Mouse (Mus musculus) MN1 (cell line): ENCODE results near the gene Cep68.

Source experiments
- DNase-seq: peaks from one replicate; pipeline ENCODE4 v3.0.0-alpha.2; 2016; ENCODE audit warnings: low spot score

Gene Cep68

DNA sequence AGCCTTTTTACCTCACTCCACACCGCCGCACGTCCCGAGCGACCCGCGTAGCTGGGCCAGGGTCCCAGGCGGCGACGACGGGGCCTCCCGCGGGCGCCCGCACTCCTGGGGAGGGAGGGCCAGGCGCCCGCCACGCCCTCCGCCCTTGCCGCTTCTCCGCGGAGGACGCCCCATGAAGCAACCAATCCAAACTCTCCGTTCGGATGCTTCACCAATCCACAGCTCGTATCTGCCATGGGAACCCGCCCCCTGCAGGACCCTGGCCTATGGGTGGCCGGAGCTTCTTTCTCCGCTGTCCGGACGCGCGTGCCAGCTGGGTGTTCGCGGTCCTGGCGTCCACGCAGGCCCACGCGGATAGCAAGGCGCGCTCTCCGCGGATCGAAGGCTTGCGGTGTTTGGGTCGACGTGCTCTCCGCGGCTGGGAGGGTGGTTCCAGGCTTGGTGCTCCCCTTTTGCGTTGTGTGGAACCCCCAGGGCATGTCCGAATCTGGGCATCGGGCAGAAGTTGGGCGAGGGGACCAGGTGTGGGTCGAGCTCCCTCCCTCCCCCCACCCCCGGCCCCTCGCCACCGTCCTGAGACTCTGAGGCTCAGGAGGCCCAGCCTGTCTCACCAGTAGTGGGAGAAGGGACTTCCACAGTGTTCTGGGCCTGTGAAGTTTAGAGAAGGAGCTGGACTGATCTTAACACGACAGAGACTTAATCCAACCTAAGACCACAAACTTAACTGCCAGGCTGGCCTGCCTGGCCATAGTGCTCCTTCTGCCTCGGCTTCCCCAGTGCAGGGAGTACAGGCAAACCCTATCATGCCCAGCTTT is at the start of gene Cep68:
Cep68 (minus strand) TSS at position 134 of the 815 bp plus-strand sequence.
- peak; percentile 99 for DNase-seq

DNA sequence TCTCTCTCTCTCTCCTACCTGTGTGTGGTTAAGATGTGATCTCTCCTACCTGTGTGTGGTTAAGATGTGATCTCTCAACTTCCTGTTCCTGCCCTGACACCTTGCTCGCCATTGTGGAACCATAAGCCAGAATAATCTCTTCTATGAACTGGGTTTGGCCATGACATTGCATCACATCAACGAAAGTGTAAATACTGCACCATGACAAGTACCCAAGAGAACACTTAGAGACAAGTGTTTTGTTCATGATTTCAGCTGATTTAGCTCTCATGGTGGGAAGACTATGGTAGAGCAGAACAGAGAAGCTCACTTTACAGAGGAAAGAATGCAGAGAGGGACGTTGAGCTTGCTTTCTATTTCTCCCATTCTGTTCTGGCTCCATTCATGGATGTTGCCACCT is 35.2 kb upstream of the Cep68 start:
- no peak for DNase-seq

DNA sequence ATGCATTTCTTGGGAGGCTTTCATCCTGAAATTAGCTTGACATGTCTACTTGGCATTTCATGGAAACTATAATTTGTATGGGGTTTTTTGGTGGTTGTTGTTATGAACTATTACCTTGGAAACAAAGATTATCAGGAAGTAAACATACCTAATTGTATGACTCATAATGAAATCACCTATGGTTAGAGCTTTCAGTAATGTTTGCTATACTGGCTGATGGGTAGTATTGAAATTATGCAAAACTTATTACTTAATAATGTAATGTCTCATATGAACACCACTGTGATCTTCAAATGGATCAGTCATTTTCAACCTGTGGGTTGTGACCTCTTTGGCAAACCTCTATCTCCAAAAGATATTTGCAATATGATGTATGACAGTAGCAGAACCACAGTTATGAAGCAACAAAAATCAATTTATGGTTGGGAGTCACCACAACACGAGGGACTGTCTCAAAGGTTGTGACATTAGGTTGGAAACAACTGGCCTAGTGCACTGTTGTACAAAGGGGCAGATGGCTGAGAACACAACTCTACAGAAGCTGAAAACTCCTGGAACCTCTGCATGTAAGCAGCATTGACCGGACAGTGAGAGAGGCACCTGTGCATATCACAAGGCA is 33.5 kb upstream of the Cep68 start:
- DNase-seq, result no peak

DNA sequence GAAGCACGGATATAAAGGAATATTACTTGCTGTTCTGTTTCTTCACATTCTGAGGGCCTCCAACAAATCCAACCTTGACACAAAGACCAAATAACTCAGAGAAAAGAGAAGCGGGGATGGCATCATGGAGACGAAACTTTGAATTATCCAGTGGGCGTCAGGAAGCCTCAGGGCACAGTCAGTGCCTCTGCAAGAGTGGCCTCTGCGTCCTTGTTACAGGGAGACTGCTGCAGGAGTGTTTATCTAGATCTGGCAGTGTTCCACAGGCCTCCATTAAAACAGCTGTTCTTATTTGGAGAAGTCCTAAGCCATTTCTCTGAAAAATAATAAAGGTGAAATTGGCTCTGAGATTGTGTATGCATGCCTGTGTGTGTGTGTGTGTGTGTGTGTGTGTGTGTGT is 31.8 kb upstream of the Cep68 start:
- DNase-seq, result peak; percentile 67

DNA sequence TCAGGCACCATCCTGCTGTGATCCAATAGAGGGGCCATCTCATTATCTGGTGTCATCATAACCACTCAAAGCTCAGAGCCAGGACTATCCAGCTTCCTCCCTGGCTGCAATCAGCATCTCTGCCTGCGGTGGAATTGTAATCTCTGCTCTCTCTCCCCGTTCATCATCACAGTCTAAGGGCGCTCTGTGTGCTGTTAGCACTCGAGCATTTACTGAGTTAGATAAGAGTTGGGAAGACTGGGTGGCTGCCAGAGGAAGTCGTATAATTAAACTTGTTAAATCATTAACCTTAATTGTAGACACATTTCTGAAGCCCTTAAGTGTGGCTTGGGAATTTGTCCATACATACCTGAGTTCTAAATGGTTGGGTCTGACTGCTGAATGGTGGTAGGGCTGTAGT is 29.5 kb upstream of the Cep68 start:
- no peak for DNase-seq

DNA sequence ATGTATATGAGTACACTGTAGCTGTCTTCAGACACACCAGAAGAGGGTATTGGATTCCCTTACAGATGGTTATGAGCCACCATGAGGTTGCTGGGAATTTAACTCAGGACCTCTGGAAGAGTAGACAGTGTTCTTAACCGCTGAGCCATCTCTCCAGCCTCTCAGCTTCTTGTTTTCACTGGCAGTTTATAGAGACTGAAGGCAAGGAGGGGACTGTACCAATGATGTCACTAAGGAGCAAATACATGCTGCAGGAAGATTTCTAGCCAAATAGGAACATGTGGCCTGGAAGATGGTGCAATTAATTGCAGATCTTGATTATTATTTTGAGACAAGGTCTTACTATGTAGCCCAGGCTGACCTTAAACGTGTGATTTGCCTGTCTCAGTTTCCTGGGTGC is 27.9 kb upstream of the Cep68 start:
- no peak for DNase-seq

DNA sequence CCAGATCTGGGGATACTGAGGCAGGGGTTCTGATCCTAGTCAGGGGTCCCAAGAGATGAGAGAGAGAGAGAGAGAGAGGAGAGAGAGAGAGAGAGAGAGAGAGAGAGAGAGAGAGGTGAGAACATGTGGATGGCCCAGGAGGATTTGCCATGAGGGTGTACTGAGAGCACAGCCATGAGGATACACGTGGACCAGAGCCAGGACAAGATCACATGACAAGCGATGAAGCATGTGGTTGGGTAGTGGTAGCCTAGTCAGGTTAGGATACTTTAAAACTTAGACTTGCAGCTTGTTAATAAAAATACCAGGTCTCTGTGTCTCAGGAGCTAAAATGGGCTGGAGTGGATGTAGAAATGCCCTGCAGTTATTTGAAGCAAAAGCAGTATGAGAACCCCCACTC is 26.7 kb upstream of the Cep68 start:
- no peak for DNase-seq

DNA sequence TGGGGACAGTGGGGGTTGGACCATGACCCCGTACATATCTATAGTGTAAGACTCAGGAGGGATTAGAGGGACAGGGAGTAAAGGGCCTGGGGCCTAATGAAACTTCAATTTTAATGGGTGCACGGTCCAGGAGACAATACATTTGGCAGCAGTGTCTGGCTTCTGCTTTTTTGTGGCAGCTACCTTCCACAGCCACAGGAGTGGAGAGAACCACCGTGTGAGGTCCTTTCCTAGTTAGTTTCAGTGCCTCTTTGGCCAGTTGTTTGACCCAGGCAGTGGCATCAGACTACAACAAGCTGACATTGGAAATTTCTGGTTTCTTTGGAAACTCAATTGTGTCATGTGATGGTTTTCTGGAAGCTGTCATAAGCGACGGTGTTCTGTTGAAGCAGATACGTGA is 20.7 kb upstream of the Cep68 start:
- no peak for DNase-seq

DNA sequence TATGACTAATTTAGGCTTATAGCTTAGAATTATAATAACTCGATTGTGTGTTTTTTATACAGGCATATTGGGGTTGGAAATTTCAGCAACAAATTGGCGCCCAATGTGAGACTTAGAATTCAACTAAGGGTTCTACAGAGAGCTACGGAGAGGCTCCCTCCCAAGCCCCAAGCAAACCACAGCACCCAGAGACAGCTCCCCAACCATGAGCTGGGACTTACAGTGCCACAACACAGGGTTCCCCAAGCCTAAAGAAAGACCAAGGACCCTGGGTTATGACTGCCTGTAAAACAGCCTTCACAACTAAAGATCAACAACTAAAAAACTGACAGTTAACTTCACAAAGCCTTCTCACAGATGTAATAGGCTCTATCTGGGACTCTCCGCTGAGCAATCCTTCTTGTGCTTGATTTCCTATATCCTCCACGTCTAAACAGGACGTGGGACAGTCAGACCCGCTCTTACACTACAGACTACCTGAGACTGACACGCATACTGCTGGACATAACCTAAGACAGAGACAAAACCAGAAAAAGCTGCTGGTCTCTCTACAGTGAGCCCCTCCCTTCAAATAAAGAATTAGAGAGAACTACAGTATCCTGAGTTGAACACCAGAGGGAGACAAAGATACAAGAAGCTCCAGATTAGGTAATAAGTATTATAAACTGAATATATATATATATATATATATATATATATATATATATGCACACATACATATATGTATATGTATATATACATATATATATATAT is 13.6 kb upstream of the Cep68 start:
- DNase-seq, result peak; percentile 74

DNA sequence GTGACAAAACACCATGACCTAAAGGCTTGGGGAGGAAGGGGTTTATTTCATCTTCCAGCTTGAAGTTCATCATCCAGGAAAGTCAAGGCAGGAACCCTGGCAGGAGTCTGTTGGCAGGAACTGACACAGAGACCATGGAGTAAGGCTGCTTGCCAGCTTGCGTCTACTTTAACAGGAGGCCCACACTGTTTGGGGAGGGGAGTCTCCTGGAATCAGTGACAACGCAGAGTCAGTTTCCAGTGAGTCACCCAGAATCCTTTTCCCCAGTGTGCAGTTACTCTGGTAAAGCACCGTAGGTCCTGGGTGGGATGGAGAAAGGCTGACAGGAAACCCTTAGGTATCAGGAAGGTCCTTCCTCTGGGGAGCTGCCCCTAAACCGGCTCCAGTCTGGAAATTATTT is 5.6 kb upstream of the Cep68 start:
- DNase-seq, result no peak

DNA sequence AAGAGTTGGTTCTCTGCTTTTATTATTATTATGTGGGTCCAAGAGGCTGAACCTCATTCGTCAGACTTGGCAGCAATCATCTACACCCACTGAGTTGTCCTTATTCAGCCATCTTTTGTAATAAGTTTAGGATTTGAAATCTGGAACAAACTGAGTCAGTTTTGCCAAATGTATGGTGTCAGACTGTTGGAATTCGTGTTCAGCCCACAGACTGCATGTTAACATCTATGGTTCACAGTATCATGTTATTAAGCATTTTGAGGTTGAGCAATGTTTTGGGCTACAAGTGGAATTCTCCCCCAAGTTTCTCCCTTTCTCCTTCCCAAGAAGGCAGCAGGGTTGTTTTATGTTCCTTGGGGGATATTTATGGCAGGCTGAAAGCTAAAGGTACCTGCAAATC is 3.9 kb upstream of the Cep68 start:
- DNase-seq, result no peak

DNA sequence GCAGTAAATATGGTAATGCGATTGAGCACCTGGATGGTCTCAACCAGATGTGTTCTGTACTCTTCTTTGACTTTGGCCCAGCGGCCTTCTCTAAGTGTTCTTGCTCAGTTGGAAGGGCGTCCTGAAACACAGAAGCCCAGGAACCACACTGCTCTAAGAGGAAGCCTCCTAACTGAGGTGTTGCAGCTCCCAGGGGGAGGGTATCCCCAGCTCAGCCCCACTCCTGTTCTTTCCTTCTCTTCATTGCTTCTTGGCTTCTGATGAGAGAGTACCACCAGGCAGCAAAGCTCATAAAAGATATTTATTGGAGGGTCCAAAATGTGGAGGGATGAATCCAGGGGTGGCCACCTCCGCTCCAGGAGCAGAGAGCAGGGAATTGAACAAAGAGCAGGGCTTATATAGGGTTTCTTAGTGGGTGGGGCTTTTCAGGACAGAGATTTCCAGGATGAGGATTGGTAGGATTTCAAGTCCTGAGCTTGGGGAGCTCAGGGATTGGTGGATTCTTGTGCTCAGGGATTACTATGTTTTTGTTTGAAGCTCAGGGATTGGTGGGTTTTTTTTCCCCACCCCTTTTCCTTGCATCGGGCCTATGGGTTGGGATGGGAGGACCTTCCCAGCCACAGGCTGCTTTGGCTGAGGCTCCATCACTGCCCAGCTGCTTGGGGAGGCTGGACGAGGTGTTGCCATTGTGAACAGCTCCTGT is 1.4 kb upstream of the Cep68 start:
- DNase-seq, result no peak

DNA sequence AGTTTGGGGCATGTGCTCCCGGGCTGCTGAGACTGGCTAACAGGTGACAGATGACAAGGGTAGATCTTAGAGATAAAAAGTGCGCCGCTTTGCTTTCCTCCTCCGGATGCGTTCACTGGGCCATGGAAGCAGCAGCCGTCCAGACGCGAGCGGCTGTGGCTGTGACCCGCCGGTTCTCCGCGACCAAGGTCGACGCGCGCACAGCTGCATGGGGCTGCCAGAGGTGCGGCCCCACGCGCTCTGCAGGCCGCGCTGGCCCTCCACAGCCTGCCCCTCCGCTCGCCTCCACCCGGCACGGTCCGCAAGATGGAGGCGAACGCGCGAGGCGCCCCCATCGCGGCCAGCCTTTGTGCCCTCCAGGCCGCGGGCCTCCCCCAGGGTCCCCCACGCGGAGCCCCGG is 389 bp downstream of the Cep68 start:
- DNase-seq, result peak; percentile 70

DNA sequence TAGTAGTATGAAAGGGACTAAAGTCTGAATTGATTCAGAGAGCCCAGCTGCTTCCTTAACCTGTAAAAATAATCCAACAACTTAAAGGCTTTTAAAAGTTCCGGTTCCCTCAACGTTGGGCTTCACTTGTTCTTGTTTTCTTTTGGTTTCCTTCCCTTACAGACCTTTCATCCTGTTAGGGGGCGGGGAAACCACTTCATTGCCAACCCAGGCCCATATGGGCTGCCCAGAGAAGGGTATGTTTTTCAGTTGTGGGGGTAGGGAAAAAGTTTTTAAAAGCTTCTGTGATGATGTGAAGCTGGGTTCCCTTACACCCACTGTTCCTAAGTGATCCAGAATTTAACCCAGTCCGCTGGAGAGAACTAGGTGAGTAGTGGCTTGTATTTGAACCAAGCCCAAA is 952 bp downstream of the Cep68 start:
- DNase-seq, result no peak

DNA sequence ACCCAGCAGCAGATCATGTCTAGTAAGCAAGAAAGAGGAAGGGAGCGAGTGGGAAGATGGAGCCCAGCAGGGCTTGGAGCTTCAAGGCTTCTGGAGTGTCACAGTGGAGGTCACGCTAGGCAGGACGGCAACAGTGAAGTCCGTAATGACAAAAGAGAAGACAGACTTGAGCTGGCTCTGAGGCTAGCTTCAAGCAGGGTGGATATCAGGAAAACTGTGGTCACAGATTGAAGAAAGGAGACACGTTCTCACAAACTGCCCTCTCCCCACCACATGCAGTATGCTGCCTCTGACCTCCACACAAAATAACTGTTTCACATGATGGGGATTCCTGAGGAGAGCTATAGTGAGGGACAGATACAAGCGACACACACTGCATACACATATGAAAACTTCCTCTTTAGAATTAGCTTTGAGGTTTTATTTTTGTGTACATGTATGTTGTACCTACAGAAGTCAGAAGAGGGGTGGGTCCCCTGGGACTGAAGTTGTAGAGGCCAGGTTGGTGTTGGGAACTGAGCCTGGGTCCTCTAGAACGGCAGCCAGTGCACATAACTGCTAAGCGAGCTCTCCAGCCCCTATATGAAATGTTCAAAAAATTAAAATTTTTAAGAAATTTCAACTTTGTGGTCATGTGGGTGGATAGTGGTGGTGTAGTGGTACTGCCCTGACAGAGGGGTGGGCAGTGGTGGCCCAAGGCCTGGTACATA is 1.9 kb downstream of the Cep68 start:
- no peak for DNase-seq

DNA sequence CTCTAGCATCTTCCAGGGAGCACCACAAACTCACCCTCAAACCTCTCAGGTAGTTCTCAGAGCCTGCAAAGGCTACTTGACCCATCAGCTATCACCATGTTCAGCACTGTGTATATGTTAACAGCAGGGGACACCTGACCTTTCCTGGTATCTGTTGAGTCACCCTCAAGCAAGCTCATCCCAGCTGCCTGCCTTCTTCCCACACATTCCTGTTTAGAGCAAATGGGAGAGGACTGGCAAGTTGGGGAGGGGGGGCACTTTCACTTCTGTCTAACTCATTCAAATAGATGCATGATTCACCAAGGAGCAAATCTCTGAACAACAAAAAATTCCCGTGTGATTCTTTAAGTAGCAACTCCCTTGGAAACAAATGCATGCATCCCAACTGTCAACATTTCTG is 2.6 kb downstream of the Cep68 start:
- DNase-seq, result no peak

DNA sequence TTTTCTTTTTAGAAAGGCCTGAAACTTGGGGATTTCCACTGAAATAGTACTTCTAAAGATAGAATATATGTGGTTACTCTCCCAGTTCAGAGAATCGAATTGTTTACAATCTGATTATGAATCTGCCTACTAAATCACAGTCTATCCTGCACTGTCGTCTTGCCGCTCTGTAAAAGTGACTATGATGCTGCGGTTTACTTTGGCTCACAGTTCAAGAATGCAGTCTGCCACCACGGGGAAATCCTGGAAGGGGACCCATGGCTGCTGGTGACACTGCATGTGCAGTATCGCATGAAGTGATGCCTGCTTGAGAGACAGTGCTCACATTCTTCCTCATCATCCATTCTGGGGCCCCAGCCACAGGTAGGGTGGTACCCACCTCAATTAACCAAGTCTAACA is 3.9 kb downstream of the Cep68 start:
- DNase-seq, result no peak

DNA sequence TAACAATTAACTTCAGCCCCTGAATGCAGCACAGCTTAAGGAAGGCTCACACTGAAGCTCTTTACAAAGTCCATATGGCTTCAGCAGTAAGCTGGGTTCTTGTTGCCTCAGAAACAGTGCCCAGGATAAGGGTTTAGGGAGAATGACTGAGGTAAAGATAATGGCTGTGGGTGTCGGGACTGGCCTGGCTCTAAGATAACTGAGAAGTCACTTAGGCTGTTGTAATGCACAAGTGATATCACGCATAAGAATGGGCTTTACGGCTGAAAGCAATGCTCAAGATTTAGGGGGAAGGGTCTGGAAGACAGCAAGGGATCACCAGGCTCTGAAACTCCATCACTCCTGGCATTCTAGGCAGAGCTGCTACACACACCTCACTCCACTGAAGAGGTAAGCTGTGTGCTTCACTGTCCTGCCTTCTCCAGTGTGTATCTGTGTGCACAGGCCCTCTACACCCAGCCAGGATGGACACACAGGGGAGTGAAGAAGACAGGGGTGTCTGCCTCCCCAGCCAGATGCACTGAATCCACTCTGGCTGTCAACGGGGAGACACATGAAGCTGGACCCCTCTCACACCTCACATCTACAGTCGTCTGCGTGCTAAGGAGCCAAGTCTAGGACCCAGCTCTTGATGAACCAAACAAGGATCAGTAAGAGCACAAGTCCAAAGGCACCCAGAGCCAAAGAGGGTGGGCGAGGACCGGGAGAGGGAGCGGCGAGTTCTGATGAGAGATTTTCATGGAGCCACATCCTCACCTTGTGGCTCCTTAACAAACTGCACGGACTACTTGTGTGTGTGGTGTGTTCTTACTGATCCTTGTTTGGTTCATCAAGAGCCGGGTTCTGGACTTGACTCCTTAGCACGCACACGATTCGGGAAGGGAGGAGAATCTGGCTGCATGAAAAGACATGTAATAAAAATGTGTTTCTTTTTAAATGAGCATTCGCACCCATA is 4.6 kb downstream of the Cep68 start:
- no peak for DNase-seq

DNA sequence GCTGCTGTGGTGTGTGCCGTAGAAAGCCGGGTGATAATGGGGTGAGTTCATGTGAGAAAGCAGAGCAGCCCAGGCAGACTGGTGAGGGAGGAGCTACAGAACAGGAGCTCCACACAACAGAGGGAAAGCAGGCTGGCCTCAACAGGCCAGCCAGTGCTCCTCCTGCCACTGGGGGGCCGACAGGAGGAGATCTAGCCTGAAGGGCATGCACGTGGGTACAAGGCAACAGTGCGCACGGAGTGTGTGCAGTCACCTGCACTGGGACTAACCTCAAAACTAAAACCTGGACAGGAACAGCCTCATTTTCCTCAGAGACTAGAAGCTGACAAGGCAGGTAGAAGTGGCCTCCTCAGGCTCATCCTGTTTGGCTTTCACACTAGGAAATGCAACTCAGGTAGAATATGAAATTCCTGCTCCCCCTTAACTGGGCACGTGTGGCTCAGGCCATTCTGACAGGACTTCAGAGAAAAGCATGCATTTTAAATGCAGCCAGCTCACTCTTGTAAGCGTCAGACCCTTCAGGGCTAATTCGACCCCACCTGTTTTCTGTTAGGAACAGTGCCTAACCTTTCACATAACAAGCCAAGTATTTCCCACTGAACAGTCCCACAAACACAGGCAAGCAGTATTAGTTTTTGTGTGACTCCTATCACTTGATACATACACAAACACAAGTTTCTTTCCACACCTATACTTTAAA is 5.9 kb downstream of the Cep68 start:
- DNase-seq, result no peak
